Mouse (Mus musculus): ENCODE data around the gene Ccdc151. TPM values are rescaled to one million over a fixed set of nuclear protein-coding genes. Genes with fewer than 3 reads are reported as not detected.

Gene Ccdc151
- total RNA-seq, 2 experiments from 2014 or later = 8.2 to 9.1 TPM

Other genes with a start within 250 kb of the Ccdc151 start
- gene Spc24, start 242.3 kb downstream of the Ccdc151 start, total RNA-seq (2021) = 1 to 10 TPM; 1.6 to 1.7 TPM
- 1 to 10 TPM; 7.4 to 7.5 TPM for gene Kank2, start 203.9 kb downstream of the Ccdc151 start, total RNA-seq (2021)
- gene Angptl8, start 167.1 kb downstream of the Ccdc151 start, total RNA-seq (2021) = not detected
- 10 to 100 TPM; 15.7 to 16.3 TPM for gene Dock6, start 150.0 kb downstream of the Ccdc151 start, total RNA-seq (2021)
- gene Rab3d, start 84.4 kb downstream of the Ccdc151 start, total RNA-seq (2021) = 10 to 100 TPM; 15.4 to 17.5 TPM
- gene Ccdc159, start 75.2 kb downstream of the Ccdc151 start, total RNA-seq (2021) = 10 to 100 TPM; 13.7 to 16.5 TPM
- 10 to 100 TPM; 31.5 to 39.3 TPM for gene Tmem205, start 75.1 kb downstream of the Ccdc151 start, total RNA-seq (2021)
- gene Plppr2, start 65.6 kb downstream of the Ccdc151 start, total RNA-seq (2021) = 100 to 1,000 TPM; 203 to 219 TPM
- 10 to 100 TPM; 14.3 to 15.6 TPM for gene Swsap1, start 46.9 kb downstream of the Ccdc151 start, total RNA-seq (2021)
- gene Epor, start 39.1 kb downstream of the Ccdc151 start, total RNA-seq (2021) = 1 to 10 TPM; 7.9 to 8.9 TPM
- 1 to 10 TPM; 1.8 to 2.0 TPM for gene Rgl3, start 13.2 kb downstream of the Ccdc151 start, total RNA-seq (2021)
- 10 to 100 TPM; 97.0 to 98.1 TPM for gene Prkcsh, start 172 bp upstream of the Ccdc151 start, total RNA-seq (2021)
- gene Elavl3, start 49.4 kb upstream of the Ccdc151 start, total RNA-seq (2021) = 100 to 1,000 TPM; 158 to 160 TPM
- 1 to 10 TPM in 1 of 2 experiments, under 1 TPM in 1; 0.94 to 4.1 TPM for gene Gm49318, start 68.6 kb upstream of the Ccdc151 start, total RNA-seq (2021)
- gene Zfp653, start 68.7 kb upstream of the Ccdc151 start, total RNA-seq (2021) = 10 to 100 TPM; 18.0 to 19.3 TPM
- 10 to 100 TPM; 40.5 to 45.2 TPM for gene Ecsit, start 82.8 kb upstream of the Ccdc151 start, total RNA-seq (2021)
- 1 to 10 TPM in 1 of 2 experiments, under 1 TPM in 1; 0.25 to 1.0 TPM for gene Cnn1, start 96.6 kb upstream of the Ccdc151 start, total RNA-seq (2021)
- 10 to 100 TPM; 66.9 to 71.1 TPM for gene Elof1, start 114.5 kb upstream of the Ccdc151 start, total RNA-seq (2021)
- gene Acp5, start 133.1 kb upstream of the Ccdc151 start, total RNA-seq (2021) = under 1 TPM; 0.28 to 0.41 TPM
- gene Pigyl, start 154.2 kb upstream of the Ccdc151 start, total RNA-seq (2021) = 10 to 100 TPM; 40.5 to 47.1 TPM
- gene Zfp872, start 185.5 kb upstream of the Ccdc151 start, total RNA-seq (2021) = not detected
- gene Zfp809, start 223.1 kb upstream of the Ccdc151 start, total RNA-seq (2021) = 10 to 100 TPM; 18.4 to 22.4 TPM